Mouse (Mus musculus): ENCODE results near the gene Trip12.
A peak's percentile ranks its signal among the peaks of the same experiment; 100 is the strongest.

Trip12 gene

DNA sequence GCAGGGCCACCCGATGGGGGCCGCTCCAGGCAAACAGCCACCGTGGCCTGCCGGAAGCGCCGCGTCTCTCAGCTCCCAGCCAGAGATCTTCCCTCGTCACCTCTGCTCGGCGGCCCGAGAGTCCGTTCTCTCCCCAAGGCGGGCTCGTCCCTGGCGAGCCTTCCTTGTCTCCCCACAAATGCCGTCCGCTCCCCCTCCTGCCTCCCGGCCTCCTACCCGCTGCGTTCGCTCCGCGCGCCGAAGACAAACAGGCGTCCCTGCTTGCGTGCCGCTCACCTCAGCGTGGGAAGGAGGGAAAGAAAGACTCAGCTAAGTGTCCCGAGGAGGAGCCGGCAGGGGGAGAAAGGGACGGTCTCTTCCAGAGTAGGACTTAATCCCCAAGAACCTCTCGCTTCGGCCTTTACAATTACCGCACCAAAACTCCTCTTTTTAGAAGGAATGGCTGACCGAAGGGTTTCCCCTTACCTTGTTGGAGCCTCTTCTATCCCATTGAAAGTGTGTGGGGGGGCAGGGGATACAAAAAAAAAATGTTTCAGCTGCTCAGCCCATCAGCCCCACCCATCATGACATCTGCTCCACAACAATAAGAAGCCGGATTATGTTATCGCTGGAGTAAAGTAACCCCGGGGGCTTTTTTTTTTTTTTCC, at the start of gene Trip12:
Gene Trip12 (minus strand): TSS at position 499 of the 647 bp plus-strand sequence.
- no peak for DNase-seq (ENCODE audit: low spot score in 2 of 2)

DNA sequence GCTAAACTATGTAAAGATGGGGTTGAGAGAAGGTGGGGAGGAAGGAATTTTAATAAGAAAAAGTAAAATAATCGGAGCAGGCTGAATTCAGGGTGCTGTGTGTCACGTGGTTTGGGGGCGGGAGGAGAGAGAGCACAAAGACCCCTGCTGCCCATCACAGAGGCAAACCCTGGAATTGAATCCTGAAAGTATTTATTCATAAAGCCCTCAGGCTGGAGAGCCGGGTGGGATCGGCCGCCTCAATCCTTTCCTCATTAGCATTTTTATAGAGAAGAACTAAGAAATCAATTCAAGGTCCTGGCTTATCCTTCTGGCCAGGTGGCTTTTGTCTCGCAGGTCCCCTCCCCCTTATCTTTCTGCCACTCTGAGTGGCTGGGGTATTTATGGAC, 49.7 kb upstream of the Trip12 start:
- no peak for DNase-seq (ENCODE audit: low spot score in 2 of 2)

DNA sequence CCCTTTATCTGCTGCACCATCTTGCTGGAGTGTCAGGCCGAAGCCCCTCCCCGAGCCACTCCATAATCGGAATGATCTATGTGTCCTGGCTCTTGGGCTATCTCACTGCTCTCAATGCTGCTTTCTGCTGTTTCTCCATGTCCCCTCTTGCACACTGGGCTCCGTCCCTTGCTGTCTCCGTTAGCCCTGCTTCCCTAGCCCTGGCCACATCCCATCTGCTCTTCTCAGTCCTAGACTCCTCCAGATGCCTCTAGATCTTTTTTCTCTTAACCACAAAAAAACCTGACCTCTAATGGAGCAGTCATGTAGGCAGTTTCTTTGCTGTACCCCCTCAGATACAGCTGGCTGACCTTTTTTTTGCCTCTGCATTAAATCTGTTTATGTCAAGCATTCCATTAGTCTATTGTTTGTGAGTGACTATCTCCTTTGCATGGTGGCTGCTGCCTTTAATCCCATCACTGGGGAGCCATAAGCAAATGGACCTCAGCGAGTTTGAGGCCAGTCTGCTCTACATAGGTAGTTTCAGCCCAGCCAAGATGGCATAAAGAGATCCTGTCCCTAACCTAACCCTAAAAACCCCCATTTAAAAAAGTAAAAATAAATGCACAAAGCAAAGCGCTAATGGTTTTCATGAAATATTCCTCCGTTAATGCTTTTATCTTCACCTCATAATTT, 49.2 kb upstream of the Trip12 start:
- DNase-seq (ENCODE audit: low spot score in 2 of 2), result no peak

DNA sequence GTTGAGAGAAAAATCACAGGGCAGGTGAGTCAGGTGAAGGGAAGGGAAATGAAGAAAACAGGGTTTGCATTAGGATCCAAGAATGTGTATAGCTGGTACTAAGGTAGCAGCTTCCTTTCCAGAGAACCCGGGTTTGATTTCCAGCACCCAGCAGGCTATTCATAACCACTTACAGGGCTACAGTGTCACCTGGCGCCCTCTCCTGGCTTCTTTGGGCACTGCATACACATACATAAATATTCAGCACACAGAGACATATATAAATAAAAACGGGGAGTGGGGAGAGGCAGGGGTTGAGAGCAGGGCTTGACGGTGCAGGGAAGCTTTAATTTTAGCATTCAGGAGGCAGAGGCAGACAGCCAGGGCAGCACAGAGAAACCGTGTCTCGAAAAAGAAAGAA, 45.6 kb upstream of the Trip12 start:
- no peak for DNase-seq (ENCODE audit: low spot score in 2 of 2)

DNA sequence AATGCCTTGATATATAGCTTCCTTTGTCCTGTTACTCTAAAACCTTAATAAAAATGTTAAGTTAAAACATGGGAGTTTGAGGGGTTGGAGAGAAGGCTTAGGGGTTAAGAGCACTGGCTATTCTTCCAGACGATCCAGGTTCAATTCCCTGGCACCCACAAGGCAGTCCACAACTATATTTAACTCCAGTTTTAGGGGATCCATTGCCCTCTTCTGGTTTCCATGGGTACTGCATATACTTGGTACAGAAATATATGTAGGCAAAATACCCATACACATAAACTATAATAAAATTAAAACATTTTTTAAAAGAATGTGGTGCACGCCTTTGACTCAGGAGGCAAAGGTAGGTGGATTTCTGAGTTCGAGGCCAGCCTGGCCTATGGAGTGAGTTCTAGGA, 44.9 kb upstream of the Trip12 start:
- DNase-seq (ENCODE audit: low spot score in 2 of 2), result no peak

DNA sequence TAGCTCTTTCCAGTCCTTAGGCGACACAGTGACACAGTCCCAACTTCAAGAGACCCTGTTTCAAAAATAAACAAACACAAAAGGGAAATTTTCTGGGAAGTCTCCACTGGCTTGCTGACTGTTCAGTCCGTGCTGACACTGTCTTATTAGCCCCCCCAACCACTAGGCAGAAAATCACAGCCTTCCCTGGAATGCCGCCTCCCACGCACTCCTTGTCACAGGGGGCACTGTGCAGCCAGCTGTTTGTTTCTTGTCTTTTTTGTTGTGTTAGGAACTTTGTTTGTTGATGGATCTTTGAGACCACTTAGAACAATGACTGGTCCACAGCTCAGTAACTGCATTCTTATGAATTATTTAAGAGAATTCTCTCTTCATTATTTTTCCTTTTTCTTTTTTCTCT, 43.6 kb upstream of the Trip12 start:
- no peak for DNase-seq (ENCODE audit: low spot score in 2 of 2)

DNA sequence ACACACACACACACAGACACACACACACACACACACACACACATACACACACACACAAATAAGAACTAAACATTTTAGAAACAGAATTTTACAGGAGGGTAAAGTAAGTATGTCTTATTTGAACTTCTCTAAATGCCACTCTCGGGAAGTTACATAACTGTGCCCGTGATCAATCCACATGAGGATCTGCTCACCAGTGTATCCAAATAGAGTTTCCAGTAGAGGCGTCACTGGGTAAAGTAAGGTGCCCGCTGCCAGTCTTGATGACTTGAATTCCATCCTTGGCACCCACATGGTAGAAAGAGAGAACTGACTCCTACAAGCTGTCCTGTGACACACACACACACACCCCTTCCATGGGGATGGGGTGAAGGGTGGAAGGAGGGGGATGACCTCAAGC, 42.6 kb upstream of the Trip12 start:
- DNase-seq (ENCODE audit: low spot score in 2 of 2), result no peak

DNA sequence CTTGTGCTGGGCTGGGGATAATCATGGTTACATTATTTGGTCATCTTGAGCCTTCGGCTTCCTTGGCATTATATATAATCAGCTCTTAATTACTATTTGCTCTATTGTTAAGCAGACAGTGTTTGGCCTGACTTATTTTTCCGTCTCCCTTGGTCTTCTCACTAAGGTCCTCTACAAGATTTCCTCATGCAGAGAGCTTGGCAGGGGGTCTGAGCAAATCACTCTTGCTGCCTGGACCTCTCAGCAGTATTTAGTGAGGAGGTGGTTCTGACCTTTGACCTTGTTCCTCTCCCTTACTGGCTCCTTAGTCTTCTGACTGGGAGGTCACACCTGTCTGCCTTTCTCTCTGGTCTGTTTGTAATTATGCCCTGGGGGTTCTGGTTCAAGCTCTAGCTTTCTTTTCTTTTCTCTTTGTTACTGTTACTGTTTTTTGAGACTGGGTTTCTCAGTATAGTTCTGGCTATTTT, 41.8 kb upstream of the Trip12 start:
- DNase-seq (ENCODE audit: low spot score in 2 of 2), result no peak

DNA sequence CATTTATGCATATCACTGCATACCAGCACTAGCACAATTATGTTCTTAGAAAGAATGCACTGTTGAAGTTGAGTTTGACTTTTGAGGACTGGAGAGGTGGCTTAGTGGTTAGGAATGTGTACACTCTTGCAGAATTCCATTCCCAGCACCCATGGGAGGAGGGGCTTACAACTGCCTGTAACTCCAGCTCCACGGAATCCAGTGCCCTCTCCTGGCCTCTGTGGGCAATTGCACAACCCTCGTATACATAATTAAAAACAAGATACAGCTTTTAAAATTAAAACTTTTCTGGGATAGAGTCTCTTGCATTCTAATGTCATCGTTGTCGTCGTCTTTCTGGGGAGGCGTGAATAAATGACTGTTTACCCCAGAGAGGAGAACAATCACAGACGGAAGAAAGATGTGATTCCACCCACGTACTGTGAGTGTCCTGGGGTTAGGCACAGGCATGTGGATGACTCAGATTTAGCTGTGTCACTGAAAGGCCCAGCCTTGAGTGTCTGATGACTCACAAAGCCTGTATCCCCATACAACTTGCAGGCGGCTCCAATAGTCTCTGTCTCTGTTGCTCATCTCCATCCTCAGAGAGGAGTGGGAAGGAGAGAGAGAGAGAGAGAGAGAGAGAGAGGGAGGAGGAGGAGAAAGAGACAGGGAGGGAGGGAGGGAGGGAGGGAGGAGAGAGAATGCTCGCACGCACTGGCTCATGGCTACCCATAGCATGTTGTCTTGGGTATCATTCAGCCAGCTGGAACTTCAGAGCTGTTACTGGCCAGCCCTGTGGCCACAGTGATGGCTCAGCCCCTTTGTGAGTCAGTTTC, 41.1 kb upstream of the Trip12 start:
- peak in 1 of 2 experiments; percentile 19 for DNase-seq (ENCODE audit: low spot score in 2 of 2)

DNA sequence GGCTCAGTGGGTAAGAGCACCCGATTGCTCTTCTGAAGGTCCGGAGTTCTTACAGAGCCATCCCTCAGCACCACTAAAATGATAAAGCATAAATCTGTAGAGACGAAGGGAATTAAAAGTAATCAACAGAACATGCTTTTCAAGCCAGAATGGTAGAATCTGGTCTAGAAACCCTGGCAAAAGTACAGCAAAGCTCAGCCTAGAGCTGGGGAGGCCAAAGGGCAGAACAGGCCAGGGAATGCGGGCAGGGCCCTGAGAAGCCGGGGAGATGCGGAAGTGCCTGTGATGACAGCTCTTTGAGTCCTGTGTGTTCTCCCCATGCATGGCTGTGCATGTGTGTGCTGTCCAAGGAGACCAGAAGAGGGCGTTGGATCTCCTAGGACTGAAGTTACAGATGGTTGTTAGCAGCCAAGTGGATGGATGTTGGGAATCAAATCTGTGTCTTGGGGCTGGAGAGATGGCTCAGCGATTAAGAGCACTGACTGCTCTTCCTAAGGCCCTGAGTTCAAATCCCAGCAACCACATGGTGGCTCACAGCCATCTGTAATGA, 39.3 kb upstream of the Trip12 start:
- DNase-seq (ENCODE audit: low spot score in 2 of 2), result no peak

DNA sequence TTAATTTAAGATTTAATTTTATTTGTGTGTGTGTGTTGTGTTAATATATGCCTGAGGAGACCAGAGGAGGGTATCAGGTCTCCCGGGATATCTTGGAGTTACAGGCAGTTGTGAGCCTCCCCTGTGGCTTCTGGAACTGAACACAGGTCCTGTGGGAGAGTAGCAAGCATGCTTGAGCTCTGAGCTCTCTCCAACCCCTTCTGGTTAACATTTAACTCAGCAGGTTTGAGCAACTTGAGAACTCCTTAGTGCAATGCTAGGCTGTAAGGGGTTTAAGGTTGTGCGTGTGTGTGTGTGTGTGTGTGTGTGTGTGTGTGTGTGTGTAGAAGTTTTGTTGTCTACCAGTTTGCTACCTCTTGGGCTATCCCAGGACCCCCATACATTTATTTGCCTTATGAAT, 37.3 kb upstream of the Trip12 start:
- DNase-seq (ENCODE audit: low spot score in 2 of 2), result no peak

DNA sequence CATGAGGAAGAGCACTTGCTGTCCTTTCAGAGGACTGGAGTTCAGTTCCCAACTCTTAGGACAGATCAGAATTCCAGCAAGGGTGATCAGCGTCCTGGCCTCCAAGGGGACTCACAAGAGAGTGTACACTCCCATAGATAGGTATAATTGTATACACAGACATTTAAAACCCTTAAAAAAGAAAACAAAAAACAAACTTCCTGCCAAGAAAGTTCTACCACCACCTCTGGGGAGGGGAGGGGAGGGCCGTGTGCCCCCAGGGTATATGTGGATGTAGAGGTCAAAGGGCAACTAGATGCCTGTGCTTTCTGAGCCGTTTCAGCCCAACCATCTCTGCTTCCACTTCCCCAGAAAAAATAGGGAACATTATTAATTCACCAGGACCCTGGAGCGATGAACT, 32.6 kb upstream of the Trip12 start:
- DNase-seq (ENCODE audit: low spot score in 2 of 2), result no peak

DNA sequence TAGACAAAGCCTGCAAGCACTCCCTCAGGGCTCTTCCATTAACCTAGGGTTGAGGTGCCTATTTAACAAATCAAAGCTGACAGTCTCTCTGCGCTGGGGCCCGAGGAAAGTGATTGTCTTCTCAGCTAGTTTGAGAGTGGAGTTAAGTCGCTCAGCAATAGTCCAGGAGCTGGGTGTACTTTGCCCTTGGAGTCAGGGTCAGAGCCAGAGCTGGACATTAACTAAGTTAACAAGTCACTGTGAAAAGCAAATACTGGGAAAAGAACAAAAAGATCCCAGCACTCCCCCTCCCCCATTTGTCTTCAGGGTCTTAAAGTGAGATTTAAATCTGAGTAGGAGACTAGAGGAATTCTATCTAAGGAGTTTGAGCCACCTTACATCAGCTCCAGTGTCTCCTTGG, 31.8 kb upstream of the Trip12 start:
- no peak for DNase-seq (ENCODE audit: low spot score in 2 of 2)

DNA sequence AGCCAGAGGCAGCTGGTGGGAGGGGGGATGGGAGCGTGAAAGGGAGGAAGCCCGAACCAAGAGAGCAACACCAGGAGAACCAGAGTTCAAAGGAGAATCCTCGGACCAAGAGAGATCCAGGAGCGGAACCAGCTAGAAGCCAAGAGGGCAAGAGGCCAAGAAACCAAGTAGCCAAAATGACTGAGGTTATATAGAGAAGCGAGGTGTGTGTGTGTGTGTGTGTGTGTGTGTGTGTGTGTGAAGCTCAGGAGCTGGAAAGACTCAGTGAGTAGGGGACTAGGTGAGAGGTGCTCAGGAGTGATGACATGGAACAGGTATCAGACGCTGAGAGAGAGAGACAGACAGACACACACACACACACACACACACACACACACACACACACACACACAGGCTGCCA, 30.8 kb upstream of the Trip12 start:
- no peak for DNase-seq (ENCODE audit: low spot score in 2 of 2)

DNA sequence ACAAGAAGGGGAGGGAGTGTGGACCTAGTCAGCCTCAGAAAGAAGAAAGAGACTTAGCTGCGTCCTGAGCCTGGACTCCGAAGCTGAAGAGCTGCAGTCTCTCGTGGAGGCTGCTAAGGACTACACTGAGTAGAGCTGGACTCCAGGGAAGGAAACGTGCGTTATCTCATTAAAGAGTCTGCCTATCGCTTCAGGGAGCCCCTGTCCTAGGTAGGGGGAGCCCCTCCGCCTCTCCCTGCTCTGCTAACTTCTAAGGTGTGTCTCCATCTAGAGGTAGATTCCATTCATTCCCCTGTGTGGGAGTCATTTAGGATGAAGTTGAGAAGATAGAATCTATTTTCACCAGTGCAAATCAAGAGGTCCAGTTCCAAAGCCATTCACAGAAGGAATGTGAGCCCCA, 29.2 kb upstream of the Trip12 start:
- DNase-seq (ENCODE audit: low spot score in 2 of 2), result no peak

DNA sequence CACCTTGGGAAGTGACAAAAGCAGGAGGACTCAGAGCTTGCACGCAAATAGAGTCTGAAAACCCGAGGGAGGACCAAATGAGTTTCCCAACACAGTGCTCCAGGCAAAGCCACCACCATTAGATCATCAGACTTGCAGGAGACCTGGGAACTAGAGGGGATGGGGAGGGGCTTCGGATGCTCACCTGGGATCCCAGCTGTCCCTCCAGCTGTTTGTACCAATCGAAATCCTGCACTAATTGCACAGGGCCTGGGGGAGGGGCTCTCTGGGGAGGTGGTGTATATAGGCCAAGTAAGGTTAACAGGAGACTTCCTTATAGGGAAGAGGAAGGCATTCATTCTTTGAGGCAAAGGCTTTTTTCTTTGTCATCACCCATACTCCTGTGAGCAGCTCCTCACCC, 28.5 kb upstream of the Trip12 start:
- no peak for DNase-seq (ENCODE audit: low spot score in 2 of 2)

DNA sequence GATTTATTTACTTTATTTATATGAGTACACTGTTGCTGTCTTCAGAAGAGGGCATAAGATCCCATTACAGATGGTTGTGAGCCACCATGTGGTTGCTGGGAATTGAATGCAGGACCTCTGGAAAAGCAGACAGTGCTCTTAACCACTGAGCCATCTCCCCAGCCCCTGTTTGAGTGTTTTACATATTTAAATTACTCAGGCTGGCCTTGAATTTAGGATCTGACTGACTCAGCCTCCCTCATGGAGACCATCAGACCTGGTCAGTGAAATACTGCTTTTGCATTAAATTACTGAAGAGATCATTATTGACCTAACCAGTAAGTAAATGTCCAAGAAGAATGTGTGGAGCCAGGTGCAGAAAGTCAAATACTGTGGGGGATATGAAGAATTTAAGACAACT, 28.0 kb upstream of the Trip12 start:
- DNase-seq (ENCODE audit: low spot score in 2 of 2), result no peak

DNA sequence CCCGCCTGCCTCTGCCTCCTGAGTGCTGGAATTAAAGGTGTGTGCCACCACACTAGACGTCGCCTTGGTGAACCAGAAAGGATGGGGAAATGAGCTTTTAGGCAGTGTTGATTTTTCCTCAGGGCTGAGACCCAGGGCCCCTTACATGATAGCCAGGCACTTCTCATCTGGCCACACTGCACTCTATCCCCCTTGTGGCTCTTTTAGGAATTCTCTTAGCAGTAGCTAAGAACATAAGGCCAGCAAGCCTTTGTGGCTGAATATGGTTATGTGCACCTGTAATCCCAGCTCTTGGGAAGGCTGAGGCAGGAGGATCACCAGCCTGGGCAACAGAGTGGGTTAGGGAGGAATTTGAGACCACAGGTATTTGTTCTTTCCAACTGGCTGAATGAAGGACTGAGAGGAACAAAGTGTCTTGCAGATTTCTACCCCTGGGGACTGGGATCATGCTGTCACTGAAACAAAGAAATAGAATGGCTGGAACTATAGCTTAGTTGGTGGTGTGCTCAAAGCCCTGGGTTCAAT, 26.5 kb upstream of the Trip12 start:
- DNase-seq (ENCODE audit: low spot score in 2 of 2), result no peak

DNA sequence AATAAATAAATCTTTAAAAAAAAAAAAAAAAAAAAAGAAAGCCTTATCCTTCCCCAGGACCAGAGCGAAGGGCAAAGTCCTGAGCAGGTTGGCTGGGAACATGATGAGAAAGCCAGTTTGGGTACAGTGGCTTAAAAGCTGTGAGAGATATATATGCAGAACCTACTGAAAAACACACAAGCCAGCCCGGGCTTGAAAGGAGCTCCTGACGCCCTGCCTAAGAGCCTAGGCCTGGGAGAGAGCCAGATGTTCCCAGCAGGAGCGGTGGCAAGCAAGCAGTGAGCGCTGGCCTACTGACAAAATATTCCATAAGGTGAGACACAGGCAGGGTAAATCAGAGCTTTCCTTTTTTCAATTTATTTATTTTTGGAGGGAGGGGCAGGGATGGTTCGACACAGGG, 25.9 kb upstream of the Trip12 start:
- no peak for DNase-seq (ENCODE audit: low spot score in 2 of 2)

DNA sequence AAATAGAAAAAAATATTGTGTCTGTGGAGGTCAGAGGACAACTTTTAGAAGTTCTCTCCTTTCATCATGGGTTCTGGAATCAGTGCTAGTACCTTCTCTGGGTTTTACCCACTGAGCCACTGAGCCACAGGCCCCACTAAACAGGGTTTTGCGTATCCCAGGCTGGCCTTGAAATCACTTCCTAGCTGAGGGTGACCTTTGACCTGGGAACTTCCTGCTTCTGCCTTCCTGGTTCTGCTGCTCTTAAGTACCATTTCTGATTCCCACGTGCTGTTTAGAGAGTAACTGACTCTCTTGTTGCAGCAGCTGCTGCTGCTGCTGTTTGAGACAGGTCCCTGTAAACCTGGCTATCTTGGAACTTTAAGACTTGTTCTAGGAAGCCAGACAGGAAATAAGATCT, 24.3 kb upstream of the Trip12 start:
- DNase-seq (ENCODE audit: low spot score in 2 of 2), result no peak

DNA sequence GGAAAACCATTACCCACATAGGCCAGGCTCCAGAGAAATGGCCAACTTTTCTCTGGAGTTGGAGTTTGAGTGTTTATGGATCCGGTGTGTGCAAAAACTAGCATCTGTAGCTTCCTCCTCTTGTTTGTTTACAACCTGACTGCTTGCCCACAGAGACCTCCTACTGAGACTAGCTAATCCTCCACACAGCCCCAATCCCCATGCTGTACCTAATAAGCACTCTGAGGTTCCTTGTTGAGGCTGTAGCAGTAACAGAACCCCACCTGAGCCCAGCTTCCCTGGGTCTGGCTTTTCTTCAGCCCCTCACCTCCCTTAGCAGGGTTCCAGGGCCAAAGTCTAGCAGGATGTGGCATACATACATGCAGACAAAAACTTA, 20.9 kb upstream of the Trip12 start:
- DNase-seq (ENCODE audit: low spot score in 2 of 2), result no peak
